Mouse (Mus musculus) G1E-ER4 (cell line): ENCODE results near the gene Espl1. TPM values are rescaled to one million over a fixed set of nuclear protein-coding genes. Genes with fewer than 3 reads are reported as not detected.

Experiments
- GATA1 ChIP-seq: IDR thresholded peaks from one replicate; pipeline ENCODE4 v1.8.0; 2012; ENCODE audit warnings: low read length, inconsistent platforms
- polyA plus RNA-seq: library from polyadenylated mRNA; stranded (reverse); fragments of >175 nt; gene quantifications from 2 replicates; pipeline ENCODE4 v1.2.3, GENCODE M21; 2012

Espl1 gene
- polyA plus RNA-seq, 1 experiment: 38.5 TPM

GRCm38 (mm10) chr15:102302542-102302941, 6.5 kb downstream of the Espl1 start:
- no peak for TF ChIP-seq GATA1

DNA sequence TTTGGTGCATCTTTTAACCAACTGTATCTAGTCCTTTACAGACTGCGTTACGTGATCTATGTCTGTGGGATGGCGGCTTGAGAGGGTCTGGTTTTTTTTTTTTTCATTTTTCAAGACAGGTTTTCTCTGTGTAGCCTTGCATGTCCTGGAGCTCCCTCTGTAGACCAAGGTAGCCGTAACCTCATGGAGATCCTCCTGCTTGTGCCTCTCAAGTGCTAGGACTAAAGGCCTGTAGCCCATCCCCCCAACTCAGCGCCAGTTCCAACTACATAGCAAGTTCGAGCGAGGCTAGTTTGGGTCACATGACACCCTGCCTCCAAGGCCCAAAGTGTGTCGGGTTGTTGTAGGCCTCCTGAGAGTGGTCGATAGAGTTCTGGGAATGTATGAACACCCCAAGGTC, 12.7 kb downstream of the Espl1 start:
- TF ChIP-seq GATA1: no peak

- TF ChIP-seq GATA1: no peak
These were observed 14.2 kb downstream of the Espl1 start for GRCm38 (mm10) chr15:102310074-102310845.

DNA sequence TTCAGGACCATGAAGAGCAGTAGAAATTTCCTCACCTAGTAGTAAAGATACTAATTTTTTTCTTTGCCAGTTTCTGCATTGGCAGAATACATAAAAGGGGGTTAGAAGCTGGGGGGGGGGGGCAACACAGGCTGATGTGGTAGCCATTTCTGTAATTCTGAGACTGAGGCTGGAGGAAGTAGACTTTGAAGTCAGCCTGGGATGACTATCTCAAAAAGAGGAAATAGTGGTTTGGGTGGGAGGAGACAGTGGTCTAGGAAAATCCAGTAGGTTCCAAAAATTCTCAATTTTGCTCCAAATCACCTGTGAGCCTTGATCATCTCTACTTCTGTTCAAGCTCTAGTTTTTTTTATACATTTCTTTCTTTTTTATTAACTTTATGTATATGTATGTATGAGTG, 15.4 kb downstream of the Espl1 start:
- no peak for TF ChIP-seq GATA1

DNA sequence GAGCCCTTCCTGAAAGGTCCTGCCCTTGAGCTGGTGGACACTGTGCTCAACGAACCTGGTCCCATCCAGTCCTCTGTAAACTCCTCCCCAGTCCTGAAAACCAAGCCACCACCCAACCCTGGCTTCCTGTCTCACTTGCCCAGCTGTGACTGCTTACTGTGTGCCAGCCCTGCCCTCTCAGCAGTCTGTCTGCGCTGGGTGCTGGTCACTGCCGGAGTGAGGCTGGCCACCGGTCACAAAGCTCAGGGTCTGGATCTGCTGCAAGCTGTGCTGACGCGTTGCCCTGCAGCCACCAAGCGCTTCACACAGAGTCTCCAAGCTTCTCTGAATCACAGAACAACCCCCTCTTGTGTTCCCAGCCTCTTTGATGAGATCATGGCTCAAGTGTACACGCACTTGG, 19.2 kb downstream of the Espl1 start:
- no peak for TF ChIP-seq GATA1

DNA sequence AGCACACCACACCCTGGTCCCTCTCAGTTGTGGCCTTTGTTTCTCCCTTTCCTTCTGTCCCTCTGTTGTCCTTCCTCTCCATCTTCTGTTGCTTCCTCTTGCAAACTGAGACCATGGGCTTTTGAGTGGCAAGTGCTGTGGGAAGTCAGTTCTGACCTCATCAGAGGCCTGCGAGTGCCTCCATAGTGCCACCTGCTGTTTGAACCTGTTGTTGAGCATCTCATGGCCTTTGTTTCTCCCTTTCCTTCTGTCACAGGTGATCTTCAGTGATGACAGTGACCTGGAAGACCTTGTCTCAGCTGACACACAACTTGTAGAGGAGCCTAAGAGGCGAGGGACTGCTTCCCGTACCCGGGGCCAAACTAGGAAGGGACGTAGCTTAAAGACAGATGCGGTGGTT, 20.2 kb downstream of the Espl1 start:
- no peak for TF ChIP-seq GATA1

DNA sequence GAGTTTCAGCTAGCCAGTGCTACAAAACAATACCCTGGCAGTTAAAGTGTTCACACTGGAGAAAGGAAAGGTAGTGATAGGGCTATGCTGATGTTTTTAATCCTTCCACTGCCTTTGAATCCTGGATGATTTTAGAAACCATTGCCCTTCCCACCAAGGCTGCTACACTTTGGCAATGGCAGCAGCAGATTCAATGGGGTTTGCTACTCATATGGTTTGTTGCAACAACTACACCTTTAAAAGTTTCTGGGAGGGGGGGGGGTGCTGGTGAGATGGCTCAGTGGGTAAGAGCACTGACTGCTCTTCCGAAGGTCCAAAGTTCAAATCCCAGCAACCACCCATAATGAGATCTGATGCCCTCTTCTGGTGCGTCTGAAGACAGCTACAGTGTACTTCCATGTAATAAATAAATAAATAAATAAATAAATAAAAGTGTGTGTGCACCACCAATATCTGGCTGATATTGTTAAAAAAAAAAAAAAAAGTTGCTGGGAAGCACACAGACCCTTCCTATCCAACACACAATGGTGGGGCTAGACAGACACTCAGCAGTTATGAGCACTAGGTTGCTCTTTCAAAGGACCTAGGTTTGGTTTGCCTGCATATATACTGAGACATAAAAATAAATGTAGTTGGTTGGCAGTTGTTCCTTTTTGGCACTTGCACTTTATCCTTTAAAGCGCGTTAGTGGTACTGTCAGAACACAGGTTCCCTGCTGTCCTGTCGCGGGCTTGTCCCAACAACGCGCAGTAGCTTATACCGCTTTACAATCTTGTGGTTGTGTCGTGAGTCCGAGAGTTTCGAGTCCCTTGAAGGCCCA, 28.8 kb downstream of the Espl1 start:
- TF ChIP-seq GATA1: no peak

- TF ChIP-seq GATA1: no peak
These were observed 30.0 kb downstream of the Espl1 start, which contains the start of gene Pfdn5 for GRCm38 (mm10) chr15:102326022-102326576. Gene Pfdn5, plus strand, starts transcription at chr15:102326116.

DNA sequence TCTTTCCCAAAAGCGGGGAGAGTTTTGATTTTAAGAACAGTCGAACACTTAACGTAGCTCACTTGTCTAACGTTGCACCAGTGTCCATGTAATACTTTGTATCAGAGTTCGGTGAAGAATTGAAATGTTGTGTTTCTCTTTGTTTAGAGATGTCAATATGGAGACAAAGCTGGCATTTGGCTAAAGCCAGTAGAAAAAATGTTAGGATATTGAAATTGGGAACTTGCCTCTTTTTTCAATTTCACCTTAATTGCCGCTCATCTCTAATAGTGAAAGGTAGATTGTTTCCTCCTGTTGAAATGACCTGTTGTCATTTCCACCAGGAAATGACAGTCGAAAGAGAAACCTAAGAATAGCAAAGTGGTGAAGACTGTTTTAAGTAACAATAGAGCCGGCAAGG, 30.8 kb downstream of the Espl1 start:
- TF ChIP-seq GATA1: no peak

DNA sequence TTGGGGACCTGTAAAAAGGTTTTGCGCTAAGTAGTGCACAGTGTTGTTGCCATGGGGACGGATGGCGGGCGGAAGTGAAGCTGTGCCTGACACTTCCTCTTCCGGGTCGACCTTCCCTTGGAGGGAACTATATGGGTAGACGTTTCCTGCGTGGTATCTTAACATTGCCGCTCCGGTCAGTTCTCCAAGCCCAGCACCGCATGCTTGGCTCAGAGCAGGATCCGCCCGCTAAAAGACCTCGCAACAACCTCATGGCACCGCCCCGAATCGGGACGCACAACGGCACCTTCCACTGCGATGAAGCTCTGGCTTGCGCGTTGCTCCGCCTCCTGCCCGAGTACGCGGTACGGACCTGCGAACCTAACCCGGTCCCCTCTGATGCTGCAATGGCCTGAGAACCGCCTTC, 35.5 kb downstream of the Espl1 start, which contains the start of gene Myg1:
Myg1 (plus strand) TSS at position 100 of the 406 bp plus-strand sequence.
- TF ChIP-seq GATA1: no peak

DNA sequence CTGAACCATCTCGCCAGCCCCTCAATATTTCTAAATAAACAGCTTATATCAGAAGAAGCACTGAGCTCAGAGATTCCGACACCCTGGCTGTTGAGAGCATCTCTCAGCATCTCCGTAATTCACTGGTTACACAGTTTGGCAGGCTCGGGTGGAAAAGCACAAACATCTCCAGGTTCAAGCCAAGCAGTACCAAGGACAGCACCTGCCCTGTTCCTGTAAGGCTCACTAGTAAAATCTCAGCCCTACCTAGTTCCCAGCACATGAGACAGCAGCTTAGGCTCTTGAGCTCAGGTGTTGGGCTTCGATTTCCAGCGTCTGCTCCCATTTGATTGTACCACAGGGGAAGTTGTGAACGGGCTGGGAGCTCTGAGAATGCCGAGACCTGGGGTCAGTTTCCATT, 39.2 kb downstream of the Espl1 start:
- no peak for TF ChIP-seq GATA1

DNA sequence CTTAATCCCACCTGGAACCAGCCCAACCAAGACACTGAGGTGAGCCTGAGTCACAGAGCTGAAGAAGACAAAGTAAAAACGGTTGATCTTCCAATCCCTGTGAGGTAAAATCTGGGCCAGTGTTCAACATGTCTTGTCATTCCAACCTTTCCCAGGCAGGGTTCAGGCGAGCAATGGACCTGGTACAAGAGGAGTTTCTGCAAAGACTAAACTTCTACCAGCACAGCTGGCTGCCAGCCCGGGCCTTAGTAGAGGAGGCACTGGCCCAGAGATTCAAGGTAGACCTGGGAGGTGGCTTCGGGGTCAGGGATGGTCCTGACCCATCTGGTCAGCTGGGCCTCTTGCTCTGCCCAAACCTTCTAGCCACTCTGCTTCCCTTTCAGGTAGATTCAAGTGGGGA, 40.9 kb downstream of the Espl1 start:
- no peak for TF ChIP-seq GATA1

- TF ChIP-seq GATA1: no peak
These were observed 43.5 kb downstream of the Espl1 start for GRCm38 (mm10) chr15:102339612-102340011.

GRCm38 (mm10) chr15:102341580-102341979, 45.5 kb downstream of the Espl1 start:
- no peak for TF ChIP-seq GATA1

DNA sequence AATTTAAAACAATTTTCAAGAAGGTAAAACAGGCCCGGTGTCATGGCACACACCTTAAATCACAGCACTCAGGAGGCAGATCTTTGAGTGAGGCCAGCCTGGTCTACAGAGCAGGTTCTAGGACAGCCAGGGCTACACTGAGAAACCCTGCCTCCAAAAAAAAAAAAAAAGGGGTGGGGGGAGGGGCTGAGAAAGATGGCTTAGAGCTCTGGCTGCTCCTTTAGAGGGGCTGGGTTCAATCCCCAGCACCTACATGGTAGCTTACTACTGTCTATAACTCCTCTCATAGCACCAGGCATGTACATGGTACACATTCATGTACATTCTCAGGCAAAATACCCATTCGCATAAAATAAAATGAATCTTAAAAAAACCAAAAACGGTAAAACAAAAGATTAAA, 48.4 kb downstream of the Espl1 start:
- TF ChIP-seq GATA1: no peak

DNA sequence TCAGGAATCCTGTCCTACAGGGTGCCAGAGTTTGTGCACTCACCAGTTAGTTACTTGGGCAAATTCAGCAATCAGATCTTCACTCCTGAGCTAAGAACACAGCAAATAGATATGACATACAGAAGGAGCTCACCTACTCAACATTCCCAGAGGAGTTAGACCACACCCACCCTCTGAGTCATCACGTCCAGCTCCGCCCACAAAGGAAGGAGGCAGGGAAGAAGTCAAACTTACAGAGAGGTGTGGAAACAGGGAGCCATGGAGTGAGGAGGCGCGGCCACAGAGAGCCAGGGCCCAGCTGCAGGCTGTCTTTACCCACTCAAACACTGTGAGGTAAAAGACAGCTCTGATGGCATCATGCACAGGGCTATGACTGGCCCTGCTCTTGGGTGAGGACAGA, 50.4 kb downstream of the Espl1 start:
- TF ChIP-seq GATA1: no peak
